Mouse (Mus musculus) left cerebral cortex, postnatal 10 days (tissue): ENCODE measurements around the gene Dio3. TPM values are rescaled to one million over a fixed set of nuclear protein-coding genes. Genes with fewer than 3 reads are reported as not detected.

Experiments used
- DNase-seq, 2 experiments: peaks; one replicate each; pipeline ENCODE4 v3.0.0; 2021 to 2022; ENCODE audit warnings: low spot score in 2 of 2, mixed read lengths in 1 of 2; ENCODE audit errors: extremely low spot score in 1 of 2
- intact Hi-C: fragments of 180-260 bp; cut with DNase I; formaldehyde crosslinking; loops from one replicate; pipeline ENCODE4 v1.15.1; 2025
- microRNA-seq: library from miRNA; unstranded; fragments of <30 nt; microRNA quantifications from one replicate; pipeline ENCODE4 v1.2.0, GENCODE M21; 2022
- total RNA-seq, 2 experiments: library from RNA; stranded (reverse); gene quantifications; 2 replicates each; pipeline ENCODE4 v1.2.3; 2021

Gene Dio3
- total RNA-seq, 2 experiments from 2014 or later = 1.1 to 1.4 TPM

GRCm38 (mm10) chr12:110294891-110295290 lies 16.0 kb downstream of the Dio3 start:
- intact Hi-C loops = no loop called here
- DNase-seq = no peak

GRCm38 (mm10) chr12:110298653-110299052 lies 19.8 kb downstream of the Dio3 start:
- intact Hi-C loops = no loop called here
- DNase-seq = no peak

- intact Hi-C loops = no loop called here
- DNase-seq = peak in 1 of 2 experiments; percentile 1
Measured at GRCm38 (mm10) chr12:110319696-110320095, 40.8 kb downstream of the Dio3 start.

Small RNA genes lying within 50 kb of the gene (microRNA-seq; reads per million reads assigned to microRNA genes)
- gene Mir1247 = 4.3 reads per million, percentile 15 among the genes with 10 or more reads in this experiment

Other genes with a start within 250 kb of the Dio3 start
- gene Ppp2r5c, start 168.1 kb downstream of the Dio3 start, total RNA-seq = 100 to 1,000 TPM; 237 to 246 TPM